Mouse (Mus musculus): ENCODE data around the gene Sdha.

DNA sequence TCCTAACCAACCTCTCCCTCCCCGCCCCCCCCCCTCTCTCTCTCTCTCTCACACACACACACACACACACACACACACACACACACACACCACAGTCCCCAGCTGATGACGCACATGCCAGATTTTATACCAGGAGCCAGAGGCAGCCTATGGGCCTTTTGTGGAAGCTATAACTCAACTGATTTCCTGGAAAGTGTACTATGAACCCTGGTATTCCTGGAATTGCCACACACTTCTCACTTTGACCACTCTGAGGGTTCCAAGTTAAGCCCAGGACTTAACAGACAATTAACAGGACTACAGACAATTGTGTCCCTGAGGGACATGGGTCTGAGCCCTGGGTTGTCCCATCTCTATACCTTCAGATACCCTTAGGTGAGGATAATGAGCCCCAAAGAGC, 67.8 kb downstream of the Sdha start:
- TF ChIP-seq CTCF (IDR thresholded peaks at IDR 0.05; ENCODE audit: borderline replicate concordance, insufficient read depth, low read depth, low read length) (no peak), POLR2A (IDR thresholded peaks at IDR 0.05; ENCODE audit: borderline replicate concordance, insufficient read depth, low read length) (no peak)

Data from cerebellum, adult 2 months (tissue).